Mouse (Mus musculus) embryonic fibroblast, embryonic 13.5 days (primary cell): ENCODE data around the gene Exoc4.

Experiments
- CTCF ChIP-seq: IDR thresholded peaks from 2 replicates; pipeline ENCODE4 v1.5.1; 2011; ENCODE audit warnings: mild to moderate bottlenecking, control low read depth, low read length, moderate library complexity, borderline replicate concordance; ENCODE audit not compliant: insufficient read depth
- POLR2A ChIP-seq: IDR thresholded peaks from 2 replicates; pipeline ENCODE4 v1.6.1; 2011; ENCODE audit warnings: low read depth, mild to moderate bottlenecking, control low read depth, low read length, moderate library complexity

GRCm38 (mm10) chr6:33227371-33227770, 21.5 kb upstream of the Exoc4 start:
- TF ChIP-seq CTCF (no peak), POLR2A (no peak)
